Mouse (Mus musculus): Measurements from ENCODE around the gene Gpr35.

The Gpr35 gene

DNA sequence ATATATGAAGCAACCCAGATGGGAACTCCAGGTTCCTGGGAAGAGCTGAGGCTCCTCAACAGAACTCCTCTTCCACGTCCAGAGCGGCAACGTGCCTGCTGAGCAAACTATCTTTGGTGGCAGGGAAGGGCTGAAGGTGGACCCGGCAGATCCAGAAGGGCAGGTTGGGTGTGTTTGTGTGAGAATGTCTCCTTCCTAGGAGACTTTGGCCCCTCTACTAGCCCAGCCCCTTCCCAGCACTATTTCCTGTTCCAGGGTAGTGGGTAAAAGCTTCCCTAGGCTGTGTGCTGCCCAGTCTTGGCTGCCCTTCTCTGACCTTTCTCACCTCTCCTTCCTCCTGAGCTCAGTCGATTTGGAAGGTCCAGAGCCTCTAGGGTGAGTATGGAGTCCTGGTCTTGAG, at the start of gene Gpr35:
TSS of gene Gpr35 (plus strand) at position 259 of the 400 bp plus-strand sequence.
- no peak for DNase-seq

GRCm38 (mm10) chr1:92902786-92903185, 47.9 kb upstream of the Gpr35 start, which contains the start of gene Ankmy1:
Ankmy1 (minus strand) TSS chr1:92902906.
- DNase-seq, result peak; percentile 77

DNA sequence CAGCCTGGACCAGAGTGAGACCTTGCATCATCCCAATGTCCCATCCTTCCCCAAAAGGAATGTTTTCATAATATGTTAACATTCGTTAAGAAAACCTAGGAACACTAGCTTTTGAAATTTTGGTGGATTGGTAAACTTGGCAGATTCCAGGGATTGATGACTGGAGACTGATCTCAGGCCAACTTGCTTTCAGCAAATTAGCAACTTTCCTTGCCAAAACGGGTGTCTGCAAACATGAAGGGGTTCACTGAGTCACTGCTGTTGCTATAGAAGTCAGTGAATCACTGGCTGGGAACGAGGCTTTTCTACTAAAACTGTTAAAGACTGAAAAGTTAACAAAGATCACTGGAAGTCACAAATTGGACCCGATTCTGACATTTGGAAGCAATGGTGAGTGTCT, 47.0 kb upstream of the Gpr35 start:
- DNase-seq, result peak; percentile 45

- no peak for DNase-seq
Observed at GRCm38 (mm10) chr1:92905703-92906310, 44.9 kb upstream of the Gpr35 start.

DNA sequence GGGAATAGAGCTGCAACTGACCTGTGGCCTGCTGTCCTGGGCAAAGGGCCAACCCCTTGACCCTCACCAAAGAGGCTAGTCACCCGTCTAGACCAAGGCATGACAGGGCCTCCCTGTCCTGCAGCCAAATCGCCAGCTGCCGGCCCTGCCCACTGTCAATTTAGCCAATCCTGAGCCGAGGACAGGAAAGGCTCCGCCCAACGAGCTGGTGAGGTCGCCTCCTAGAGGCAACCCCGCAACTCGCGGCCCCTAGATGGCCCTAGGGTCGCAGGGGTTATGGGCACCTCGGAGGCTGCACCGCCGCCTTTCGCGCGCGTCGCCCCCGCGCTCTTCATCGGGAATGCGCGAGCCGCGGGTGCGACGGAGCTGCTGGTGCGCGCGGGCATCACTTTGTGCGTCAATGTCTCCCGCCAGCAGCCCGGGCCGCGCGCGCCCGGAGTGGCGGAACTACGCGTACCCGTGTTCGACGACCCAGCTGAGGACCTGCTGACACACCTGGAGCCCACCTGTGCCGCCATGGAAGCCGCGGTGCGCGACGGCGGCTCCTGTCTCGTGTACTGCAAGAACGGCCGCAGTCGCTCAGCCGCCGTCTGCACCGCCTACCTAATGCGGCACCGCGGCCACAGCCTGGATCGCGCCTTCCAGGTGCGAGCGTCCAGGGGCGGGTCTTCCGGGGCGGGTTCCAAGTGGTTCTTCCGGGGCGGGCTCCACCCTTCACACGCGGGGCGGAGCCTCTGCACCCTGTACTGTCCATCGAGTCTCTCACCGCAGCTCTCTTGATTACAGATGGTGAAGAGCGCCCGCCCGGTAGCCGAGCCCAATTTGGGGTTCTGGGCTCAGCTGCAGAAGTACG, 43.7 kb upstream of the Gpr35 start, which contains the start of gene Dusp28:
TSS of gene Dusp28 (plus strand) at position 203 of the 853 bp plus-strand sequence.
- peak; percentile 95 for DNase-seq

GRCm38 (mm10) chr1:92907632-92908360, 42.9 kb upstream of the Gpr35 start:
- DNase-seq, result no peak

- no peak for DNase-seq
Observed at GRCm38 (mm10) chr1:92908664-92909063, 42.0 kb upstream of the Gpr35 start.

- peak; percentile 39 for DNase-seq
Observed at GRCm38 (mm10) chr1:92909068-92909467, 41.6 kb upstream of the Gpr35 start.

DNA sequence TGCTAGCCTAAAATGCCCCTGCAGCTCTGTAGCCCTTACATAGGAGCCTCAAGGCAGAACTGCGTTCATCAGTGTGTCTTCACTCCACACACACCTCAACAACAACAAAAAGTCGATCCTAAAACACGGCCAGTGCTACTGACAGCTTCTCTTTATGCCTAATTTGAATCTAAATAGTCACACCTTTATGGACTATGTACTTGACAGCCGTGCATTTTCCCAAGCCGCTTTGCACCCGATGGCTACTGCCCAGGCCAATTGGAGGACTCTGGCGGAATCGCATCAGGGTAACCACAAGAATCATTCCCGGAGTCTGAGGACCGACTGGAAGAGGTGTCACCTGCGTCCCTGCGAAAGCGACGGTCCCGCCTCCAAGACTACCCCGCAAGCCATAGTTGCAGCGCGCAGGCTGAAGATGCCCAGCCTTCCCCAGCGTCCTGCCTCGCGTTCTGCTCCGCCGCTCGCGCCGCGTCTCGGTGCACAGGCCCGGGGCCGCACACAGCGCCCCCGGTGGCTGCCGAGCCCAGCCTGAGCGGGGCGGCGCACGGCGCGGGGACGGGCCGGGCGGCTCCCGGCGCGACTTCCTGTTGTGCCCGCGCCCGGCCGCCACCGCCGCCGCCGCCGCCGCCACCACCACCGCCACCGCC, 40.3 kb upstream of the Gpr35 start, which contains the start of gene Rnpepl1:
TSS of gene Rnpepl1 (plus strand) at position 545 of the 647 bp plus-strand sequence.
- DNase-seq, result peak; percentile 79

- DNase-seq, result peak; percentile 36
Observed at GRCm38 (mm10) chr1:92910925-92911720, 39.5 kb upstream of the Gpr35 start.

GRCm38 (mm10) chr1:92911721-92912138, 38.9 kb upstream of the Gpr35 start:
- peak; percentile 34 for DNase-seq

- DNase-seq, result no peak
Observed at GRCm38 (mm10) chr1:92912286-92912685, 38.4 kb upstream of the Gpr35 start.

DNA sequence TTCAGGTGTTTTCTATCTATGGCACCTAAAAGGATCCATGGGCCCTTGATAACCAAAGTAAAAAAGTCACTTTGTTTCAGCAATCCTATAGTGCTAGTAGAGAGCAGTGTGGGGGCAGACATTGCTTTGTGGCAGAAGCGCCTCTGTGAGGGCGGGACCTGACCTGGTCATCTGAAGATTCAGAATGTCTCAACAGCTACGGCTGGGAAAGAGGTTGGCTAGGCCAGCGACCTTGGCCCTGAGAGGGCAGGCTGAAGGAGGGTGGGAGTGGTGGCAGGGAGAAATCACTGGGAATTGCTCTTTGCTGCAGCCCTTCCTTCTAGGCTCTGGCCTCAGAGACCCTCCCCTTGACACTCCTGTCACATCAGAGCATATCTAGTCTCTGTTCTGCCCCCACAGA, 36.4 kb upstream of the Gpr35 start:
- no peak for DNase-seq

- no peak for DNase-seq
Observed at GRCm38 (mm10) chr1:92914993-92915392, 35.7 kb upstream of the Gpr35 start.

DNA sequence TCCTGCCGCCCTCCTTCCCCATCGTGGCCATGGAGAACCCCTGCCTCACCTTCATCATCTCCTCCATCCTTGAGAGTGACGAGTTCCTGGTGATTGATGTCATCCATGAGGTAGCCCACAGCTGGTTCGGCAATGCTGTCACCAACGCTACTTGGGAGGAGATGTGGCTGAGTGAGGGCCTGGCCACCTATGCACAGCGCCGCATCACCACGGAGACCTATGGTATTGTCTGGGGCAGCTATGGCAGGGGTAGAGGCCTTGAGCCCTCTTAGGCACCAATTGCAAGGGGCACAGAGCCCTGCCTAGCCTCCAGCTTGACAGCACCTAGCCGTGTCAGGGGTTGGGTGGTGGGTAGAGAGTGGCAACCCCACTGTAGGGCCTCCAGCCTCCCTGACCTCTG, 33.9 kb upstream of the Gpr35 start:
- DNase-seq, result no peak

DNA sequence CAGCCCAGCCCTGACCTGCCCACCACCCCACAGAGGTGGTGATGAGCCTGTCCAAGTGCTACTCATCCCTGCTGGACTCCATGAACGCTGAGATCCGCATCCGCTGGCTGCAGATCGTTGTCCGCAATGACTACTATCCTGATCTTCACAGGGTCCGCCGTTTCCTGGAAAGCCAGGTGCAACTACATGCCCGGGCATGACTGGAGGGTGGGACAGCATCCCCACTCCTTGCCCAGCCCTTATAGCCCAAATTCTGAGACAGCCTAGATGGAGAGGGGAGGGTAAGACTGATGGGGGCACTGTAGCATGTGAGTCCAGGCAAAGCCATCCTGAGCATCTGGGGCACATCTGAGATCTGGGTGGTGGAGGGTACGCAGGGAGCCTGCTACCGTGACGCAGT, 31.5 kb upstream of the Gpr35 start:
- DNase-seq, result no peak

GRCm38 (mm10) chr1:92919775-92920174, 30.9 kb upstream of the Gpr35 start:
- DNase-seq, result no peak

- peak; percentile 42 for DNase-seq
Observed at GRCm38 (mm10) chr1:92920474-92921200, 30.0 kb upstream of the Gpr35 start.

DNA sequence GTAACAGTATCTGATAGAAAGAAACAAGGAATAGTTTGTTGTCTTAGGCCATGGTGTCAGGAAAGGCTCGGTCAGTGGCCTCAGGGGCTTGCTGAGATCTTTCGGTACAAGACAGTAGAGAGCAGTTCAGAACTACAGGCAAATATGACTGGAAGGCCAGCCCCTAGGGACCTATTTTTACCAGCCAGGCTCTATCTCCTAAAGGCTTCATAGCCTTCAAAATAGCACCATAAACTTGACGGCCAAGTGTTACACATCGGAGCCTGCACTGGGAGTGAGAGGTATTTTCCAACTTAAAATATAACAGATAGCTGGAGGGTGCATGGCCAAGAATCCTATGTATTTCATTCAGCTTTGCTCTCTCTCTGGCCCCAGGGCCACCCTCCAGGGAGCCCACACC, 29.2 kb upstream of the Gpr35 start:
- no peak for DNase-seq

- no peak for DNase-seq
Observed at GRCm38 (mm10) chr1:92930171-92930706, 20.4 kb upstream of the Gpr35 start.

DNA sequence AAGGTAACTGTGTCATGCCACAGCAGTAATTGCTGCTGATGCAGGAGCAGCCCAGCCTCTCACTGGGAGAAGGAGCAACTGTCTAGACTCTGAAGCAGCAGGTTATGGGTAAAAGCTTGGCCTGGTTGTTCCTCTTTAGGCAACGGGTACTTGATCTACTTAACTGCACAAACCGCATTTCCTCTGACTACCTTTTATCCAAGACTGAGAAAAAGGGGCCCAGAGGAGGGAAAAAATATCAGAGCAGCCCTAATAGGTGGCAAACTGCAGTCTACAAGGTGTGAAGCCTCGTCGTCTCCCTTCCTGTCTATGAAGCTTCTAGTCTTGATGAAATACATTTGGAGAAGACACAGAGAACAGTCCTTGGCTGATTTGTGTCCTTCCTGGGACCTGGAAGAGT, 17.1 kb upstream of the Gpr35 start:
- DNase-seq, result no peak
